Mouse (Mus musculus): ENCODE results near the gene Ttll4.

- no peak for TF ChIP-seq CTCF (IDR thresholded peaks at IDR 0.05; ENCODE audit: low read depth)
- TF ChIP-seq EP300 (IDR thresholded peaks at IDR 0.05; ENCODE audit: low read depth): no peak
Observed at GRCm38 (mm10) chr1:74719281-74719680, 57.7 kb downstream of the Ttll4 start.
